26 mouse cellular contexts compared by ENCODE assay signal in the genomic region with DNA sequence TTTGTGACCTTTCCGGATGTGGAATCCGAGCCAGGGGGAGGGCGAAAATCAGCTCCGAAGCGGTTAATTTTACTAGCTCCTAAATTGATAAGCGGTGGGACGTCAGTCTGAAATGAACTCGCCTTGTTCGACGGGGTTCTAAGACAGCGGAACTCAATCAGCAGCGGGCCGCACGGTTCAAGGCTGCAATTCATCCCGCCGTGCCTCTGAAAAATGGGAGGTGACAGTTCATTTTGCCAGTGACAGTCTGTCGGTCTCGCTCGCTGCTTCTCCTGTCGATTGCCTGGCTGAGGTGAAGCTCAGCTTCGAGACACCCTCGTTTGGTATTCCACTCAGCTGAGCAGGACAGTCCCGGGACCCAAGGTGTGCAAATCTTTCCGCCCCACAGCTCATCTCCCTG. TPM values are rescaled to one million over a fixed set of nuclear protein-coding genes. Genes with fewer than 3 reads are reported as not detected.
DNase-seq lines count a peak whose midpoint lies in the region; ATAC-seq and TF ChIP-seq lines count a peak whose summit lies in the region.
"Had no signal": no experiment of that assay in that cellular context is flagged by ENCODE, and none has a peak within 500 bp of the region (broad histone marks: within the 10 kb centered on the region; RNA-seq: fewer than 3 reads in every experiment).

No protein-coding gene starts in this region.

- TF ChIP-seq CTCF in testis, adult 2 months (IDR thresholded peaks at IDR 0.05; ENCODE audit: control insufficient read depth, insufficient read depth, insufficient replicate concordance, low read depth, low read length) = no peak

- peaks cover 11% of the 10 kb centered on the region for H3K4me1 ChIP-seq in kidney, embryonic 15.5 days
- peaks cover 7% of the 10 kb centered on the region for H3K4me1 ChIP-seq in testis, adult 2 months (ENCODE audit: control insufficient read depth, insufficient read depth, low read length)
- H3K4me1 ChIP-seq: forebrain, embryonic 13.5 days; heart, embryonic 13.5 days; stomach, embryonic 15.5 days had no signal

- H3K4me2 ChIP-seq in kidney, embryonic 15.5 days = peak overlapping the region; percentile 48
- H3K4me2 ChIP-seq: forebrain, embryonic 13.5 days; heart, embryonic 13.5 days; liver, embryonic 11.5 days; stomach, embryonic 15.5 days had no signal

- H3K36me3 ChIP-seq in kidney, embryonic 15.5 days = no peaks in the 10 kb centered on the region
- H3K36me3 ChIP-seq in testis, adult 2 months (ENCODE audit: control insufficient read depth, insufficient read depth, low read length) = no peaks in the 10 kb centered on the region
- H3K36me3 ChIP-seq: G1E; heart, embryonic 13.5 days; stomach, embryonic 15.5 days had no signal

- peak overlapping the region; percentile 16 for H3K4me3 ChIP-seq in kidney, embryonic 15.5 days (replicated peaks)
- H3K4me3 ChIP-seq in testis, adult 2 months (ENCODE audit: control insufficient read depth, low read depth, low read length) = peak overlapping the region; percentile 85
- H3K4me3 ChIP-seq: forebrain, embryonic 13.5 days; heart, adult 2 months; heart, embryonic 13.5 days; layer of hippocampus, adult 2 months; stomach, embryonic 15.5 days had no signal

- 35% methylated on average over 24 of the region's 24 CpGs for WGBS in kidney, embryonic 15.5 days

- DNase-seq in adrenal gland, adult 2 months = peak; percentile 59
- DNase-seq in adrenal gland, adult 8-10 months = no peak
- DNase-seq in kidney, adult 9 months = no peak
- DNase-seq in testis, postnatal 14 days (ENCODE audit: low spot score) = no peak
- no peak for DNase-seq in urinary bladder, adult 2 months (ENCODE audit: low spot score)
- no peak for DNase-seq in left cerebral cortex, postnatal 25 days (ENCODE audit: low spot score in 2 of 2)
- DNase-seq: cerebellum, adult 2 months; gastrocnemius, postnatal 36 days; heart, adult 2 months; kidney, postnatal 10 days; liver, postnatal 0 days; thymus, adult 2 months had no signal

- intact Hi-C loops in left cerebral cortex, postnatal 25 days (cut with DNase I) = no loop called here

- H3K9me3 ChIP-seq in kidney, embryonic 15.5 days (replicated peaks) = no peaks in the 10 kb centered on the region
- H3K9me3 ChIP-seq: forebrain, embryonic 13.5 days; G1E; heart, embryonic 13.5 days; stomach, embryonic 15.5 days had no signal

- no peak; the same call in none of the 2 replicates for TF ChIP-seq POLR2A in testis, adult 2 months (IDR thresholded peaks at IDR 0.05; ENCODE audit: control insufficient read depth, low read depth, low read length)

- ATAC-seq in kidney, embryonic 15.5 days (replicated peaks; ENCODE audit: low FRiP score) = no peak
- ATAC-seq: forebrain, embryonic 13.5 days; inflammation-experienced regulatory T-cells, adult 6 months; liver, postnatal 0 days; lung, postnatal 0 days; midbrain, embryonic 16.5 days; Patski had no signal

- H3K27me3 ChIP-seq in kidney, embryonic 15.5 days = peaks cover 8% of the 10 kb centered on the region; the same call in 1 of the 2 replicates
- no peaks in the 10 kb centered on the region for H3K27me3 ChIP-seq in testis, adult 2 months (ENCODE audit: control insufficient read depth, insufficient read depth, low read length)
- H3K27me3 ChIP-seq: forebrain, embryonic 13.5 days; Patski; stomach, embryonic 15.5 days had no signal

- H3K27ac ChIP-seq in kidney, embryonic 15.5 days = peak overlapping the region; percentile 66
- no peak overlapping the region; the same call in 1 of the 2 replicates for H3K27ac ChIP-seq in testis, adult 2 months (ENCODE audit: control insufficient read depth, insufficient read depth, low read depth, low read length)
- H3K27ac ChIP-seq: forebrain, embryonic 13.5 days; heart, adult 2 months; heart, embryonic 13.5 days; layer of hippocampus, adult 2 months; macrophage; stomach, embryonic 15.5 days had no signal

- H3K9ac ChIP-seq in kidney, embryonic 15.5 days = no peak overlapping the region
- H3K9ac ChIP-seq: forebrain, embryonic 13.5 days; heart, embryonic 13.5 days; liver, postnatal 0 days; stomach, embryonic 15.5 days had no signal

RNA-seq across cellular contexts. Expression of gene Skap1, which starts 16.5 kb away (rescaled TPM):
- 1 to 10 TPM; 5.5 to 6.5 TPM for total RNA-seq in adrenal gland, adult 2 months (2021)
- 2.9 and 3.3 TPM in 2 replicates for polyA plus RNA-seq in adrenal gland, adult 2 months (2012; rRNA removed)
- 10 to 100 TPM in 3 of 4 experiments, 1 to 10 TPM in 1; 7.3 to 15.3 (median 11.2) TPM for total RNA-seq in adrenal gland, adult 8-10 months (2022)
- polyA plus RNA-seq in kidney, embryonic 15.5 days (2015; fragmentation: Nextera tagmentation; extraction: Ambion mirVana) = 10.4 and 10.6 TPM in 2 replicates
- polyA plus RNA-seq in testis, adult 2 months (2012; rRNA removed) = 1.5 and 2.3 TPM in 2 replicates
- polyA plus RNA-seq in urinary bladder, adult 2 months (2012; rRNA removed) = 2.7 and 3.3 TPM in 2 replicates
- 1 to 10 TPM; 1.3 to 1.9 TPM for total RNA-seq in left cerebral cortex, postnatal 25 days (2021)
- total RNA-seq: gastrocnemius, adult 18-20 months had no signal
- polyA plus RNA-seq: G1E had no signal
